Mouse (Mus musculus) c-Kit-positive CD71-positive TER-119-negative erythroid progenitor cells, embryonic 14.5 days (primary cell): ENCODE data around the gene Jsrp1.

ENCODE experiments used
- DNase-seq: peaks from one replicate; pipeline ENCODE4 v3.0.0-alpha.2; 2013; ENCODE audit warnings: low read depth

Jsrp1 gene

GRCm38 (mm10) chr10:80792175-80793032, 20.9 kb downstream of the Jsrp1 start:
- no peak for DNase-seq

- no peak for DNase-seq
These were observed 21.7 kb downstream of the Jsrp1 start for GRCm38 (mm10) chr10:80791476-80792174.

DNA sequence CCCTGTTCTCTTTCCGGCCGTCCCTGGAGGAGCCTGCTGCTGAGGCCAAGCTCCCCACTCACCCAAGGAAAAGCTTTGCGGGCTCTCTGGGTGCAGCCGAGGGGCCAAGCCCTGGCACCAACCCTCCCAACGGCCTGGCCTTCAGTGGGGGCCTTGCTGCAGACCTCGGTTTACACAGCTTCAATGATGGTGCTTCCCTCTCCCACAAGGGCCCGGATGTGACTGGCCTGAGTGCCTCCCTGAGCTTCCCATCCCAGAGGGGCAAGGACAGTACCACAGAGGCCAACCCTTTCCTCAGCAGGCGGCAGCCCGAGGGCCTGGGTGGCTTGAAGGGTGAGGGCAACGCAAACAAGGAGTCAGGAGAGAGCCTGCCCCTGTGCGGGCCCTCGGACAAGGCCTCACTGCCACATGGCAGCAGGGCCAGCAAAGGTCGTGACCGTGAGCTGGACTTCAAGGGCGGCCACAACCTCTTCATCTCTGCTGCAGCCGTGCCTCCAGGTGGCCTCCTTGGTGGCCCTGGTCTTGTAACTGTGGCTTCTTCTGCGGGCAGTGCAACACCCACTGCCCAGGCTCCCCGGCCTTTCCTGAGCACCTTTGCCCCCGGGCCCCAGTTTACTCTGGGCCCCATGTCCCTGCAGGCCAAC, 22.4 kb downstream of the Jsrp1 start:
- DNase-seq: no peak

DNA sequence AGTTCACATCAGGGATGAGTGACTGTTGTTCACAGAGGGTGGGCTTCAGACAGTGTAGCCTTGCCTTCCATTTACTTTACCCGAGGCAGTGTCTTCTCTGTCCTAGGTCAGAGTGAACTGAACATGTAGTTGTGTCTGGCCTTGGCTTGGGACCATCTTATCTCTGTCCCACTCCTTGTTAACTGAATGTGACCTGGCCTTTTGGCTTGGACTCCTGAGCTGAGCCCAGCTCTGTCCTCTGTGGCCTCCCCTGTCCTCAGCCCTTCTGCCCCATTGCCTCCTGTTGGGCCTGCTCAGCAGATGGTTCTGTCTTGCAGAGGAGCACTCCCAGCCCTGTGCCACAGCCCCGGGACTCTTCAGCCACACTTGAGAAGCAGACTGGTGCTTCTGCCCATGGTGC, 25.8 kb downstream of the Jsrp1 start:
- DNase-seq: no peak

- DNase-seq: no peak
These were observed 27.3 kb downstream of the Jsrp1 start for GRCm38 (mm10) chr10:80785963-80786362.

- no peak for DNase-seq
These were observed 28.4 kb downstream of the Jsrp1 start for GRCm38 (mm10) chr10:80784871-80785270.

DNA sequence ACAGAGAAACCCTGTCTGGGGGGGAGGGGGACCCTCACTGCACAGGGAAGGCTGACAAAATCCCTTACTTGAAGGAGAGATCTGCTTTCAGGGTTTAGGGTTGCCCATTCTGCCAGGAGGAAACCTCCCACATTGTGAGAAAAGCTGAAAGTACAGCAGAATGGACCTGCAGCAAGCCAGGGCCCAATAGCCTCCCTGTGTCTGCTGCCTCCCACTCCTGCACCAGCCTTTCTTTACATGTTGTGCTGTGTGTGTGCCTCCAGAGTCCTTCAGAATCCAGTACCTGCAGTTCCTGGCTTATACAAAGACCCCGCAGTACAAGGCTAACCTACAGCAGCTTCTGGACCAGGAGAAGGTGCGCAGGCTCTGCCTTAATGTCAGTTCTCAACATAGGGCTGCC, 29.0 kb downstream of the Jsrp1 start:
- DNase-seq: no peak

- DNase-seq: no peak
These were observed 33.7 kb downstream of the Jsrp1 start for GRCm38 (mm10) chr10:80779565-80779964.

DNA sequence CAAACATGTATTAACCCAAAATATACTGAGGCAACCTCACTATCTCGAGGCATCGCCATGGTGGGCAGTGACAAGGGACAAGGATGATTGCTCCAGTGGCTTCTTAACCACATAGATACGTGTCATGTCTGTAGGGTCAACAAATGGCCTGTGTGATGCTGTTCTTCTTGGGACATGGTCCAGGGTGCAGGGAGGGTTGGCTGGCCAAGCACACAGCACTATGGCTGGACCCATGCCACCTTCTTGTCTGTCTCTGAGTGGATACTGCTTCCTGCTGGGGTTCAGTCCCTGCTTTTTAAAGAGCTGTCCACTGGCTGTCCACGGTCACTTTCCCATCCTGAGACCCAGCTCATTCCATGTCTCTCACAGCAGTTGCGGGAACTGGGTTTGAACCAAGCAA, 36.2 kb downstream of the Jsrp1 start:
- DNase-seq: no peak

- DNase-seq: no peak
These were observed 36.9 kb downstream of the Jsrp1 start for GRCm38 (mm10) chr10:80776358-80776869.

DNA sequence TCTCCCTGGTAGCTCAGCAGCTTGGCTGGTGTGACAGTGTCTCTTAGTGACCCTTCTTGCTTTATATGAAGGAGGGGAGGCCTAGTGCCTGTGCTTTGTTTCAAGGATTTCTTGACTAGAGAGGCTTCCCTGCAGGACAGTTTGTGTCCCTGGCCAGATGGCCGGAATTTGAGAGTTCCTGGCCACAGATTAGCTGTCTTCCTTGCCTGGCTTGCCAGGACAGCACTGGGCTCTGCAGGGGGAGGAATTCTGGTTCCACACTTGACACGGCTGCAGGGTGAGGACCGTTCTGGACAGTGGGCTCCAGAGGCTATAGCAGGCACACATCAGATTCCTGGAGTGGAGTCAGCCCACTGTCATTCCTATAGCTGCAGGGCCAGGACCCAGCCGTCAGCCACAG, 37.6 kb downstream of the Jsrp1 start:
- DNase-seq: no peak

DNA sequence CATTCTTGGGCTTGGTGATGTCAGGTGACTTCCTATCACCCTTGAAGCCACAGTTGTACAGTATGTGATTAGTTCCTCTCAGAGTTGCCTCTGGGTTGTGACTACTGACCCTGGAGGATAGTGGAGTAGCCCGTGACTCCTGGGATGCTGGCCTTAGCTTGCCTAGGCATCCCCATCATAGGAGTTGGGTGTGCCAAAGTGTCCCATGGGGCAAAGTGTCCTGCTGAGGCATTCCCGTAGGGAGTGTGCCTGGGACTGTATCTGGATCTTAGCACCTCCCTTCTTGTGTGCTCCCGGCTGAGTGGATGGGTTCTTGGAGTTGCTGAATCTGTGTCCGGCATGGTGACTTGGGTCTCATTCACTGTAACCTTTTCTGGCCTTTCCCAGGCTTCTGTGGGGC, 38.3 kb downstream of the Jsrp1 start:
- DNase-seq: no peak

DNA sequence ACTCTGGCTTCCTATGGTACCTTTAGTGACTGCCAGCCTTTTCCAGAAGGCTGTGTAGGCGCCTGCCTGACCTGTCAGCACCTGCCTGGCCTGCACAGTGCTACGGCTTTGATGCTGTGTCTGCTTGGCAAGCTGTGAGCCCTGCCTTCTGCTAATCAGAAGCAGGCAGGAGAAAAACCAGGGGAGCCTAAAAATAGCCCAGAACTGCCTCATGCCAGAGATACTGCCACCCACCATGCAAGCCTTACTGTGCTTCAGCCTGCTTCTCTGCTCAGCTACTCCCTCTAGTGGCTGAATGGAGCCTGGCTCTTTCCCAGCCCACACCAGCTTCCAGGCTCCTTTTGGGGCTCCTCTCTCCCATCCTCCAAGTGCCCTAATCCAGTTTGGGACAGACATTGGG, 38.7 kb downstream of the Jsrp1 start:
- peak; percentile 72 for DNase-seq

- no peak for DNase-seq
These were observed 39.5 kb downstream of the Jsrp1 start for GRCm38 (mm10) chr10:80773816-80774215.

DNA sequence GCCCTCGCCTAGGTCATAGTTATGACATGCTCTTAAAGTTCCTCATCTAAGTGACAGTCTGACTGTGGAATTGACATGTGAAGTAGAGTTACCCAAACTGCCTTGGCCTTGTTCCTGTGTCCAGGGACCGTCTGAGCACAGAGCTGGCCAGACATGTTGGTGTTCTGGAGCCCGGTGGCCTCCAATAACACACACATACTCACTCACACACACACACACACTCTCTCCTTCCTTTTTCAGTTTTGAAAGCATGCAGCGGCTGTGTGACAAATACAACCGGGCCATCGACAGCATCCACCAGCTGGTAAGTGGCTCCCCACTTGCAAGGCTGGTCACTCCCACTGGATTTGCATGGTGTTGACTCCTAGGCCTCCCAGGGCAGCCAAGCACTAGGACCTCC, 44.9 kb downstream of the Jsrp1 start:
- DNase-seq: no peak

- DNase-seq: no peak
These were observed 47.0 kb downstream of the Jsrp1 start for GRCm38 (mm10) chr10:80766161-80766815.

DNA sequence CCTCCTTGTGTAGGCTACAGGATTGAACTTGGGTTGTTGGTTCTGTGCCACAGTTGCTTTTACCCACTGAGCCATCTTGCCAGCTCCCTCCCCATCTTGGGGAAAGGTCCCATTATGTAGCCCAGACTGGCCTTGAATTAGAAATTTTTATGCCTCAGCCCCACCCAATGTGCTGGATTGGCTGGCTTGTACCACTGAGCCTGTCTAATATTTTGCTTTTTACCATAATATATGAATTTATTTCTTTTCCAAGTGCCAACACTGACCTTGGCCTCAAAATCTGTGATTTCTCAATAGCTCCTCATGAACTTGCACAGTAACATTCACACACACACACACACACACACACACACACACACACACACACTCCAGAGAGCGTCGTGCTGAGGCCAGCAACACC, 47.6 kb downstream of the Jsrp1 start:
- DNase-seq: no peak

DNA sequence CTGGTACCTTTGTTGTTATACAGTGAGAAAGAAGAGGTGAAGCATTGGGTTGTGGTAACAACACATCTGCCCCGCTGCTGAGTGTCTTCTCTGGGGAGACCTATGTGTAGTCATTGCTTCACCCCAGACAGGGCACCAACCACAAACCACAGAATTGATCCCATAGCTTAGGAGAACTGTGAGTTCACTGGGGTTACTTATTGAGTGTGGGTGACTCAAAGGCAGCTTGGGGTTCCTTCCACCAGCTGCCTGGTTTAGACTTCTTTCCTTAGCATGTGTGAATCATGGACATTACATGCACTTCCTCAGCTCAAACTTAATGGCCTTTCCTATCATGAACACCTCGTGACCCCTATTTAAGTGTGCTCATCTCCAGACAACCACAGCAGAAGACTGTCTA, 49.8 kb downstream of the Jsrp1 start:
- DNase-seq: no peak

GRCm38 (mm10) chr10:80761821-80762220, 51.5 kb downstream of the Jsrp1 start:
- no peak for DNase-seq

DNA sequence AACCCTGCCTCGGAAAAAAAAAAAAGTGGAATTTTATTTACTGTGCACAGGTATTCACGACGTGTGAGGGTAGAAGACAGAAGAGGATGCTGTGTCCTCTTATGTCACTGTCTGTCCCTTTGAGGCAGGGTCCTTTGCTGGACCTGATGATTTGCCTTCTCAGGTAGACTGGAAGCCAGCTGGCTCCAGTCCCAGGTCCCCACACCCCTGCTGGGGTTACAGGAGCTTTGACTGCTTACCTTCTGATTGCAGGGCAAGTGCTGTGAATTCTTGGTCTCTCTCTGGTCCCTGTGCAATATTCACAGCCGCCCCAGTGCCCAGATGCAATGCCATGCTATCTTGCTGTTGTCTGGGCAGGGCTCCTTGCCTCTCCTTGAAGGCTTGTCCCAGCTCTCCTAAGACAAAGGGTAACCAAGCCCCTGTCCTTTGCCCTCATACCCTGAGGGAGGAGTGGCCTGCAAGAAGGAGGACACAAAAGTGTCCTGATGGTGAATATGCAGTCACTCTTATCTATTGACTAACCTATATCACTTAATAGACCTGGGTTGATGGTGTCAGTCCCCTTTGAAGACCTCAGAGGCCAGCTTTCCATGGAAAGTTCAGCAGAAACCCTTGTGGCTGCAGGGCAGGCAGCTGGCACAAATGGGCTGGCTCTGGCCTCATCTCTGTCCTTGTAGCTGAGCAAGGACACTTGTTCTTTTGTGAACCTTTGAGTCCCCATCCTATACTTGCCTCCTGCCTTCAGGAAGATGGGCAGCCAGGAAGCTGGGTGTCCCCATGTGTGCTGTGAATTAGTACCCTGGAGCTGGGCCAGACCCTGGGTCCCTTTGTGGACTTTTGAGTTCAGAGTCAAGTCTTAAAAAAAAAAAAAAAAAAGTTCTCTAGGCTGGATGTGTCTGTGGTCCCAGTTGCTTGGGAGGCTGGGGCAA, 52.4 kb downstream of the Jsrp1 start:
- DNase-seq: no peak

GRCm38 (mm10) chr10:80758651-80759050, 54.6 kb downstream of the Jsrp1 start:
- DNase-seq: no peak
